In the genomic region with DNA sequence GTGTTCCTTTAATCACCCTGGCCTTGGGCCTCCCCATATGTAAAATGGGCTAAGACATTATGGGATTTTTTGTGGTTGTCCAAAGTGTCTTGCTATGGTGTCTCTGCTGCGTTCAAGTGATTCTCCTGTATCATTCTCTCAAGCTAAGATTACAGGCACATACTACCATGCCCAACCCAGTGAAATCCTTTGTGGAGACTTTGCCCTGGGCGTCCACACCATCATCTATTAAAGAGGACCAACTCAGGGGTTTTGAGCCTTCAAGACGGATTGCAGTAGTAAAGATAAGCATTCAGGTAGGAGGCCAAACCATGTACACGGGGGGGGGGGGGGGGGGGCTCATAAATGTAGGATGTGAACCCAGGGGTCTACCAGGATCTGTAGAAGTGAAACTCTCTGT, we compare ENCODE assay signal across 30 mouse cellular contexts. TPM values are rescaled to one million over a fixed set of nuclear protein-coding genes. Genes with fewer than 3 reads are reported as not detected.
"Had no signal": no experiment of that assay in that cellular context is flagged by ENCODE, and none has a peak within 500 bp of the region (broad histone marks: within the 10 kb centered on the region; RNA-seq: fewer than 3 reads in every experiment).

No protein-coding gene starts in this region.

- H3K36me3 ChIP-seq: heart, embryonic 13.5 days; heart, embryonic 15.5 days; hindbrain, embryonic 10.5 days; hindbrain, embryonic 12.5 days; kidney, embryonic 15.5 days; limb, embryonic 12.5 days had no signal

- DNase-seq: gastrocnemius, postnatal 14 days; gastrocnemius, postnatal 36 days; heart, adult 11 months; heart, adult 2 months; heart, postnatal 4 days; kidney, adult 11 months; kidney, adult 2 months; kidney, adult 9 months; kidney, postnatal 25 days; kidney, postnatal 4 days; liver had no signal

- H3K27me3 ChIP-seq: heart, embryonic 15.5 days; hindbrain, embryonic 12.5 days; kidney, embryonic 15.5 days; limb, embryonic 12.5 days had no signal

- H3K27ac ChIP-seq: heart, adult 2 months; heart, embryonic 13.5 days; heart, embryonic 15.5 days; hindbrain, embryonic 10.5 days; hindbrain, embryonic 12.5 days; hindbrain, embryonic 14.5 days; kidney, embryonic 15.5 days; kidney, postnatal 0 days; layer of hippocampus, adult 2 months; left cerebral cortex, adult 2 months; limb, embryonic 10.5 days; limb, embryonic 12.5 days; liver, embryonic 14.5 days had no signal

- H3K4me3 ChIP-seq: heart, adult 2 months; heart, embryonic 13.5 days; heart, embryonic 15.5 days; hindbrain, embryonic 10.5 days; hindbrain, embryonic 12.5 days; kidney, embryonic 15.5 days; layer of hippocampus, adult 2 months; left cerebral cortex, adult 2 months; limb, embryonic 10.5 days; limb, embryonic 12.5 days had no signal

- ATAC-seq: hindbrain, embryonic 16.5 days; inflammation-experienced regulatory T-cells, adult 6 months had no signal

- H3K9me3 ChIP-seq: heart, embryonic 13.5 days; heart, embryonic 15.5 days; hindbrain, embryonic 10.5 days; hindbrain, embryonic 12.5 days; kidney, embryonic 15.5 days; limb, embryonic 10.5 days; limb, embryonic 12.5 days had no signal

- H3K9ac ChIP-seq: heart, embryonic 13.5 days; heart, embryonic 15.5 days; hindbrain, embryonic 12.5 days; hindbrain, embryonic 14.5 days; kidney, embryonic 15.5 days; limb, embryonic 12.5 days; liver, embryonic 14.5 days had no signal

- H3K4me2 ChIP-seq: heart, embryonic 11.5 days; heart, embryonic 13.5 days; heart, embryonic 15.5 days; hindbrain, embryonic 12.5 days; hindbrain, embryonic 14.5 days; kidney, embryonic 15.5 days; limb, embryonic 12.5 days had no signal

RNA-seq across cellular contexts. Expression of a gene that starts 14.7 kb away (rescaled TPM):
- polyA plus RNA-seq: inflammation-experienced regulatory T-cells, adult 6 months had no signal

RNA-seq across cellular contexts. Expression of a gene that starts 24.9 kb away (rescaled TPM):
- total RNA-seq: gastrocnemius, adult 18-20 months; gastrocnemius, adult 8-10 months; gastrocnemius, postnatal 14 days; gastrocnemius, postnatal 36 days; heart, adult 2 months; heart, postnatal 25 days; heart, postnatal 4 days; layer of hippocampus, postnatal 25 days had no signal
- polyA plus RNA-seq: heart, adult 2 months had no signal

RNA-seq across cellular contexts. Expression of a gene that starts 45.6 kb away (rescaled TPM):
- polyA plus RNA-seq: inflammation-experienced regulatory T-cells, adult 6 months had no signal

RNA-seq across cellular contexts. Expression of a gene that starts 55.7 kb away (rescaled TPM):
- polyA plus RNA-seq: inflammation-experienced regulatory T-cells, adult 6 months had no signal
